Mouse (Mus musculus): ENCODE data around the gene Ssxb2. TPM values are rescaled to one million over a fixed set of nuclear protein-coding genes. Genes with fewer than 3 reads are reported as not detected.
"Not testable (repeated sequence)": the region's sequence is repeated elsewhere in the genome, so short reads cannot be mapped to it uniquely, and the experiment has no call there.

Ssxb2 gene
- not detected for total RNA-seq (2021)
- long read RNA-seq, experiment 1: 0 reads
- long read RNA-seq, experiment 2: 0 reads

GRCm38 (mm10) chrX:8461626-8462025, at the start of gene Ssxb2:
Gene Ssxb2, minus strand, starts transcription at chrX:8461726.
- DNase-seq: not testable (repeated sequence)

- DNase-seq: not testable (repeated sequence)
Observed at GRCm38 (mm10) chrX:8413005-8413404, 48.5 kb downstream of the Ssxb2 start, which contains the start of gene Ssxb1. Gene Ssxb1, plus strand, starts transcription at chrX:8413305.

Other genes starting within 250 kb of the Ssxb2 start
- 10 to 100 TPM in 1 of 2 experiments, 1 to 10 TPM in 1; 9.8 to 12.2 TPM for gene Ftsj1, start 209.3 kb downstream of the Ssxb2 start, total RNA-seq (2021)
- gene Slc38a5, start 190.6 kb downstream of the Ssxb2 start, total RNA-seq (2021): under 1 TPM; 0.36 to 0.67 TPM
- not detected for gene Ssxb10, start 134.3 kb downstream of the Ssxb2 start, total RNA-seq (2021)
- gene Ssxb9, start 94.7 kb downstream of the Ssxb2 start, total RNA-seq (2021): not detected
- not detected for gene Ssxb1, start 48.4 kb downstream of the Ssxb2 start, total RNA-seq (2021)
- not detected for gene Gm14459, start 63.2 kb upstream of the Ssxb2 start, total RNA-seq (2021)
- gene Ssxb6, start 86.5 kb upstream of the Ssxb2 start, total RNA-seq (2021): not detected
- gene Ssxb3, start 130.1 kb upstream of the Ssxb2 start, total RNA-seq (2021): not detected
- not detected for gene Ssxb8, start 229.1 kb upstream of the Ssxb2 start, total RNA-seq (2021)

Data from heart, adult 18-20 months (tissue).